Mouse (Mus musculus): ENCODE results near the gene Itih5.

DNA sequence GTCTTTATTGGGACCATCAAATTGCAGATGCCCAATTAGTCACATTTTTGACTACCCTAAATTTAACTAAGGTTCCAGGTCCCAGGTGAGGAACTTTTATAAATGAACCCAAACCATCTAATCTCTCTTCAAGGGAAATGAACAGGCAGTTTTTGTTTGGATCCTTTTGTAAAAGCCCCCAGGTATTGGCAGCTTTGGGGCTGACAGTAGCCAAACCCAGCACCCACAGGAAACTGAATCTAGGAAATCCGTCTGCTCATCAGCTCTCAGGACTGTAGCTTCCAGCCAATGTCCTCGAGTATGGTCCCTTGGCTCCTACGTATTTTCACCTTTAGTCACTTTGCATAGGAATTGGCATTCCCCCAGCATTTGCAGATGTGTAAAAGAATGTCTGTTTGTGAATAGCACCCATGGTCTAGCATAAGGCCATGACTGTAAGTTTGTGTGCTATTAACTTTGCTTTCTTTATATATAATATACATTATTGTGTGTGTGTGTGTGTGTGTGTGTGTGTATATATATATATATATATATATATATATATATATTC is 47.4 kb downstream of the Itih5 start:
- TF ChIP-seq CTCF (IDR thresholded peaks at IDR 0.05; ENCODE audit: extremely low read depth, insufficient read depth, insufficient read length, insufficient replicate concordance): no peak
- TF ChIP-seq POLR2A (IDR thresholded peaks at IDR 0.05; ENCODE audit: low read depth, low read length): no peak
